Mouse (Mus musculus) kidney, adult 2 months (tissue): ENCODE measurements at regions not wholly inside any gene's neighbourhood (a gene's known extent, or its start where the extent isn't known, plus 50 kb on each side); places are given as distances from the start of the nearest gene placed in this dataset.

ENCODE experiments used
- CTCF ChIP-seq: fragments of 200-500 bp; conservative IDR thresholded peaks from 2 replicates; pipeline ENCODE4 v1.5.1; 2011; ENCODE audit warnings: low read depth, mild to moderate bottlenecking, control low read depth, low read length, moderate library complexity, mixed read lengths; ENCODE audit not compliant: insufficient read depth, insufficient read length
- POLR2A ChIP-seq: fragments of 200-500 bp; IDR thresholded peaks from one replicate; pipeline ENCODE4 v1.6.1; 2011; ENCODE audit warnings: low read depth, low read length, control low read depth

- TF ChIP-seq CTCF (no peak), POLR2A (no peak)
Observed at GRCm38 (mm10) chr2:128380581-128380980, 210.4 kb upstream of the Spdye4c start.
